Mouse (Mus musculus): Measurements from ENCODE around the gene Spint1.
A peak's percentile ranks its signal among the peaks of the same experiment; 100 is the strongest.

- TF ChIP-seq CHD2 (IDR thresholded peaks at IDR 0.05; ENCODE audit: low read length): no peak
- TF ChIP-seq TBP (IDR thresholded peaks at IDR 0.05; ENCODE audit: low read depth, low read length): no peak
- TF ChIP-seq CTCF (IDR thresholded peaks at IDR 0.05 in 2 of 3, conservative IDR thresholded peaks at IDR 0.05 in 1 of 3; ENCODE audit: control insufficient read depth in 1 of 3, insufficient read depth in 1 of 3, low read depth in 2 of 3, low read length in 3 of 3, poor library complexity in 1 of 3, severe bottlenecking in 1 of 3): no peak
- no peak for TF ChIP-seq POLR2A (IDR thresholded peaks at IDR 0.05; ENCODE audit: control insufficient read depth in 1 of 2, insufficient read depth in 1 of 2, low read depth in 1 of 2, low read length in 2 of 2, poor library complexity in 1 of 2)
- TF ChIP-seq UBTF (IDR thresholded peaks at IDR 0.05; ENCODE audit: borderline replicate concordance, insufficient read depth, low read depth, low read length): no peak
- TF ChIP-seq ZNF384 (IDR thresholded peaks at IDR 0.05; ENCODE audit: low read depth, low read length): no peak
- TF ChIP-seq TCF12 (IDR thresholded peaks at IDR 0.05; ENCODE audit: low read depth, low read length): 0 out of 2 replicates have a peak, but pooled peaks have one; percentile 28
- TF ChIP-seq EP300 (IDR thresholded peaks at IDR 0.05; ENCODE audit: low read depth in 1 of 2, low read length in 2 of 2): peak in 1 of 2 experiments; percentile 45; a peak in 2 of 4 replicates
- TF ChIP-seq NRF1 (IDR thresholded peaks at IDR 0.05; ENCODE audit: insufficient read depth, low read depth, low read length, poor library complexity, severe bottlenecking): no peak
- TF ChIP-seq ETS1 (IDR thresholded peaks at IDR 0.05; ENCODE audit: low read depth, low read length): peak; percentile 74
- 0 out of 2 replicates have a peak, but pooled peaks have one; percentile 16 for TF ChIP-seq USF1 (IDR thresholded peaks at IDR 0.05; ENCODE audit: low read depth, low read length)
Measured at GRCm38 (mm10) chr2:119281899-119282565, 44.9 kb downstream of the Spint1 start.
